Mouse (Mus musculus) lung, embryonic 14.5 days (tissue): Measurements from ENCODE around the gene Cma2. TPM values are rescaled to one million over a fixed set of nuclear protein-coding genes. Genes with fewer than 3 reads are reported as not detected.

Experiments used
- ATAC-seq: fragments of 200-750 bp; cut with Nextera tagmentation; 2 replicates; pipeline ENCODE4 v1.8.0; 2017; ENCODE audit warnings: mild to moderate bottlenecking, moderate TSS enrichment, moderate library complexity; ENCODE audit not compliant: insufficient read depth
- DNase-seq: peaks from one replicate; pipeline ENCODE4 v3.0.0-alpha.2; 2015
- H3K27ac ChIP-seq: fragments of 300-500 bp; sonication (generic); 2 replicates; pipeline ENCODE4 v1.5.1; 2014; ENCODE audit warnings: low read depth, mild to moderate bottlenecking, moderate library complexity
- H3K27me3 ChIP-seq: fragments of 300-500 bp; sonication (generic); 2 replicates; pipeline ENCODE4 v1.6.1; 2014; ENCODE audit warnings: low read length, control low read depth; ENCODE audit not compliant: insufficient read depth
- H3K36me3 ChIP-seq: fragments of 300-500 bp; sonication (generic); 2 replicates; pipeline ENCODE4 v1.6.1; 2014; ENCODE audit warnings: control low read depth; ENCODE audit not compliant: insufficient read depth
- H3K4me1 ChIP-seq: fragments of 300-500 bp; sonication (generic); 2 replicates; pipeline ENCODE4 v1.6.1; 2014; ENCODE audit warnings: antibody characterized with exemption, control low read depth; ENCODE audit not compliant: insufficient read depth
- H3K4me2 ChIP-seq: fragments of 300-500 bp; sonication (generic); 2 replicates; pipeline ENCODE4 v1.6.1; 2014; ENCODE audit warnings: mild to moderate bottlenecking
- H3K4me3 ChIP-seq: fragments of 300-500 bp; sonication (generic); 2 replicates; pipeline ENCODE4 v1.5.1; 2014; ENCODE audit warnings: low read depth, low read length
- H3K9ac ChIP-seq: fragments of 300-500 bp; sonication (generic); 2 replicates; pipeline ENCODE4 v1.6.1; 2014
- H3K9me3 ChIP-seq: fragments of 300-500 bp; sonication (generic); 2 replicates; pipeline ENCODE4 v1.6.1; 2016; ENCODE audit warnings: low read depth, low read length, control low read depth
- CTCF ChIP-seq: IDR thresholded peaks from 2 replicates; pipeline ENCODE4 v1.5.1; 2016; ENCODE audit warnings: antibody characterized with exemption, low read depth
- WGBS: fragments of 180-500 bp; shearing (Covaris S2); extraction: QIAGEN DNeasy Blood & Tissue Kit; methylation state at CpG from one replicate; pipeline ENCODE4 v1.1.7; 2014; 5-methylcytosine and 5-hydroxymethylcytosine counted together
- polyA plus RNA-seq: library from polyadenylated mRNA; unstranded; fragments of >200 nt; fragmentation: Nextera tagmentation; extraction: Ambion mirVana; gene quantifications from 2 replicates; pipeline ENCODE4 v1.2.1, GENCODE M21; 2014

The Cma2 gene
- polyA plus RNA-seq, result not detected in 2 replicates

GRCm38 (mm10) chr14:55950346-55951030, at the start of gene Cma2:
TSS of gene Cma2 (plus strand) at chr14:55950980.
- H3K4me2 ChIP-seq, result no peak within 1 kb of the TSS
- H3K4me3 ChIP-seq, result no peak within 1 kb of the TSS
- H3K36me3 ChIP-seq, result no peaks in the 10 kb centered on the region
- H3K27ac ChIP-seq, result no peak within 1 kb of the TSS
- no peaks in the 10 kb centered on the region for H3K27me3 ChIP-seq
- H3K4me1 ChIP-seq, result no peaks in the 10 kb centered on the region
- no peak within 1 kb of the TSS for H3K9ac ChIP-seq
- ATAC-seq (no peak), DNase-seq (no peak)
- no peak for TF ChIP-seq CTCF
- WGBS, result 76% methylated on average over 6 of the region's 6 CpGs
- H3K9me3 ChIP-seq, result no peaks in the 10 kb centered on the region

- 15% methylated on average over 1 of the region's 1 CpGs for WGBS
- DNase-seq, result no peak
- no peak overlapping the region for H3K9ac ChIP-seq
- H3K9me3 ChIP-seq, result no peaks in the 10 kb centered on the region
- no peak for ATAC-seq
- H3K4me1 ChIP-seq, result 0 out of 2 replicates have a peak, but pooled peaks cover 6% of the 10 kb centered on the region
- no peaks in the 10 kb centered on the region for H3K27me3 ChIP-seq
- H3K4me3 ChIP-seq, result no peak overlapping the region
- no peak overlapping the region for H3K4me2 ChIP-seq
- peak; percentile 47 for TF ChIP-seq CTCF
- no peaks in the 10 kb centered on the region for H3K36me3 ChIP-seq
- H3K27ac ChIP-seq, result no peak overlapping the region
Observed at GRCm38 (mm10) chr14:55905518-55905917, 45.3 kb upstream of the Cma2 start.

- TF ChIP-seq CTCF, result no peak
- Histone ChIP-seq H3K9ac (no peak overlapping the region), H3K4me3 (no peak overlapping the region), H3K27ac (no peak overlapping the region), H3K36me3 (no peaks in the 10 kb centered on the region), H3K4me1 (no peaks in the 10 kb centered on the region), H3K4me2 (no peak overlapping the region), H3K9me3 (no peaks in the 10 kb centered on the region), H3K27me3 (no peaks in the 10 kb centered on the region)
- DNase-seq, result no peak
- ATAC-seq, result no peak
- 39% methylated on average over 4 of the region's 4 CpGs for WGBS
Observed at GRCm38 (mm10) chr14:55913406-55913805, 37.4 kb upstream of the Cma2 start.

- H3K9ac ChIP-seq, result no peak overlapping the region
- peak; percentile 99 for DNase-seq
- H3K27ac ChIP-seq, result no peak overlapping the region
- ATAC-seq, result peak; percentile 72
- H3K36me3 ChIP-seq, result no peaks in the 10 kb centered on the region
- H3K27me3 ChIP-seq, result no peaks in the 10 kb centered on the region
- peak; percentile 96 for TF ChIP-seq CTCF
- no peaks in the 10 kb centered on the region for H3K9me3 ChIP-seq
- 16% methylated on average over 14 of the region's 14 CpGs for WGBS
- H3K4me2 ChIP-seq, result peak overlapping the region; percentile 23; the same call in 1 of the 2 replicates
- H3K4me1 ChIP-seq, result peaks cover 6% of the 10 kb centered on the region; the same call in 1 of the 2 replicates
- H3K4me3 ChIP-seq, result no peak overlapping the region
Observed at GRCm38 (mm10) chr14:55918240-55919082, 32.3 kb upstream of the Cma2 start.

- 25% methylated on average over 7 of the region's 7 CpGs for WGBS
- Histone ChIP-seq H3K27me3 (no peaks in the 10 kb centered on the region), H3K4me3 (no peak overlapping the region), H3K27ac (no peak overlapping the region), H3K36me3 (no peaks in the 10 kb centered on the region), H3K9me3 (no peaks in the 10 kb centered on the region), H3K4me1 (peaks cover 6% of the 10 kb centered on the region; the same call in 1 of the 2 replicates), H3K4me2 (peak overlapping the region; percentile 33; the same call in 1 of the 2 replicates), H3K9ac (no peak overlapping the region)
- no peak for TF ChIP-seq CTCF
- ATAC-seq (peak; percentile 15; the same call in 1 of the 2 replicates), DNase-seq (peak; percentile 69)
Observed at GRCm38 (mm10) chr14:55922475-55923232, 28.1 kb upstream of the Cma2 start.

- TF ChIP-seq CTCF, result no peak
- H3K4me3 ChIP-seq, result no peak overlapping the region
- no peak for DNase-seq
- ATAC-seq, result no peak
- peaks cover 6% of the 10 kb centered on the region; the same call in 1 of the 2 replicates for H3K4me1 ChIP-seq
- H3K9ac ChIP-seq, result no peak overlapping the region
- H3K36me3 ChIP-seq, result no peaks in the 10 kb centered on the region
- H3K27me3 ChIP-seq, result no peaks in the 10 kb centered on the region
- H3K9me3 ChIP-seq, result no peaks in the 10 kb centered on the region; the same call in 1 of the 2 replicates
- H3K27ac ChIP-seq, result no peak overlapping the region
- WGBS, result 86% methylated on average over 4 of the region's 4 CpGs
- no peak overlapping the region for H3K4me2 ChIP-seq
Observed at GRCm38 (mm10) chr14:55926847-55927246, 23.9 kb upstream of the Cma2 start.
